Mouse (Mus musculus) heart, adult 2 months (tissue): ENCODE data around the gene Tlnrd1. TPM values are rescaled to one million over a fixed set of nuclear protein-coding genes. Genes with fewer than 3 reads are reported as not detected.

ENCODE experiments used
- DNase-seq, 2 experiments: peaks; one replicate each; pipeline ENCODE4 v3.0.0; 2021
- H3K27ac ChIP-seq: fragments of 200-600 bp; 2 replicates; pipeline ENCODE4 v1.8.1; 2022
- H3K27me3 ChIP-seq: fragments of 200-500 bp; 2 replicates; pipeline ENCODE4 v1.6.1; 2012; ENCODE audit warnings: mild to moderate bottlenecking, low read length, inconsistent platforms, mixed read lengths; ENCODE audit not compliant: control insufficient read depth, insufficient read depth
- H3K36me3 ChIP-seq: fragments of 200-500 bp; 2 replicates; pipeline ENCODE4 v1.6.1; 2012; ENCODE audit warnings: low read length, inconsistent platforms; ENCODE audit not compliant: control insufficient read depth, insufficient read depth
- H3K4me1 ChIP-seq: fragments of 200-500 bp; 2 replicates; pipeline ENCODE4 v1.6.1; 2011; ENCODE audit warnings: low read length; ENCODE audit not compliant: control insufficient read depth, insufficient read depth
- H3K4me3 ChIP-seq: fragments of 200-600 bp; 2 replicates; pipeline ENCODE4 v1.8.1; 2022
- H3K79me2 ChIP-seq: fragments of 200-500 bp; replicated peaks from 2 replicates; pipeline ENCODE4 v1.6.1; 2012; ENCODE audit warnings: mild to moderate bottlenecking, inconsistent platforms, low read length, moderate library complexity, mixed read lengths; ENCODE audit not compliant: control insufficient read depth, insufficient read depth
- H3K9ac ChIP-seq: fragments of 200-500 bp; 2 replicates; pipeline ENCODE4 v1.6.1; 2012; ENCODE audit warnings: low read depth, mild to moderate bottlenecking, control low read depth, inconsistent platforms, low read length, mixed read lengths
- CTCF ChIP-seq: fragments of 200-600 bp; IDR thresholded peaks from 2 replicates; pipeline ENCODE4 v1.8.1; 2022; ENCODE audit warnings: antibody characterized with exemption, mild to moderate bottlenecking, moderate library complexity
- EP300 ChIP-seq: fragments of 200-500 bp; IDR thresholded peaks from 2 replicates; pipeline ENCODE4 v1.6.1; 2011; ENCODE audit warnings: low read depth, low read length, control low read depth; ENCODE audit not compliant: insufficient read depth
- POLR2A ChIP-seq: fragments of 200-500 bp; IDR thresholded peaks from 2 replicates; pipeline ENCODE4 v1.6.1; 2011; ENCODE audit warnings: mild to moderate bottlenecking, low read depth, low read length, control low read depth; ENCODE audit not compliant: insufficient read depth
- WGBS: fragments of 180-500 bp; shearing (Covaris S2); methylation state at CpG from one replicate; pipeline ENCODE4 v1.1.7; 2018; 5-methylcytosine and 5-hydroxymethylcytosine counted together
- intact Hi-C: fragments of 180-260 bp; cut with DNase I; formaldehyde crosslinking; loops from one replicate; pipeline ENCODE4 v1.15.1; 2025
- polyA plus RNA-seq: library from polyadenylated mRNA; depleted of rRNA; stranded (reverse); fragments of >200 nt; gene quantifications from 2 replicates; pipeline ENCODE4 v1.2.3, GENCODE M21; 2012; rRNA removed
- total RNA-seq, 2 experiments: library from RNA; stranded (reverse); gene quantifications; 2 replicates each; pipeline ENCODE4 v1.2.3; 2021

Tlnrd1 gene
- total and polyA plus RNA-seq, 3 experiments = 6.5 to 8.7 (median 7.2) TPM

GRCm38 (mm10) chr7:83842486-83843259, 41.4 kb downstream of the Tlnrd1 start:
- 25% methylated on average over 6 of the region's 6 CpGs for WGBS
- TF ChIP-seq POLR2A = no peak
- TF ChIP-seq EP300 = no peak
- TF ChIP-seq CTCF = no peak
- H3K4me1 ChIP-seq = peaks cover 5% of the 10 kb centered on the region
- H3K36me3 ChIP-seq = peaks cover 7% of the 10 kb centered on the region
- H3K79me2 ChIP-seq = no peaks in the 10 kb centered on the region
- H3K4me3 ChIP-seq = no peak overlapping the region
- no peak overlapping the region for H3K27ac ChIP-seq
- DNase-seq = peak in 1 of 2 experiments; percentile 7
- no peaks in the 10 kb centered on the region for H3K27me3 ChIP-seq
- H3K9ac ChIP-seq = no peak overlapping the region
- intact Hi-C loops = loop anchor here (5.0 kb wide), 1 partner anchor 40 kb away; the partner anchor contains the start of genes Mesd and Tlnrd1

- TF ChIP-seq CTCF = no peak
- Histone ChIP-seq H3K9ac (no peak overlapping the region), H3K27me3 (no peaks in the 10 kb centered on the region), H3K27ac (no peak overlapping the region), H3K4me1 (peaks cover 5% of the 10 kb centered on the region), H3K4me3 (no peak overlapping the region), H3K36me3 (peaks cover 7% of the 10 kb centered on the region), H3K79me2 (no peaks in the 10 kb centered on the region)
- intact Hi-C loops = loop anchor here (5.0 kb wide), 1 partner anchor 42 kb away; the partner anchor contains the start of genes Mesd and Tlnrd1
- 91% methylated on average over 2 of the region's 2 CpGs for WGBS
- no peak for DNase-seq
Observed at GRCm38 (mm10) chr7:83840076-83840475, 44.0 kb downstream of the Tlnrd1 start.

DNA sequence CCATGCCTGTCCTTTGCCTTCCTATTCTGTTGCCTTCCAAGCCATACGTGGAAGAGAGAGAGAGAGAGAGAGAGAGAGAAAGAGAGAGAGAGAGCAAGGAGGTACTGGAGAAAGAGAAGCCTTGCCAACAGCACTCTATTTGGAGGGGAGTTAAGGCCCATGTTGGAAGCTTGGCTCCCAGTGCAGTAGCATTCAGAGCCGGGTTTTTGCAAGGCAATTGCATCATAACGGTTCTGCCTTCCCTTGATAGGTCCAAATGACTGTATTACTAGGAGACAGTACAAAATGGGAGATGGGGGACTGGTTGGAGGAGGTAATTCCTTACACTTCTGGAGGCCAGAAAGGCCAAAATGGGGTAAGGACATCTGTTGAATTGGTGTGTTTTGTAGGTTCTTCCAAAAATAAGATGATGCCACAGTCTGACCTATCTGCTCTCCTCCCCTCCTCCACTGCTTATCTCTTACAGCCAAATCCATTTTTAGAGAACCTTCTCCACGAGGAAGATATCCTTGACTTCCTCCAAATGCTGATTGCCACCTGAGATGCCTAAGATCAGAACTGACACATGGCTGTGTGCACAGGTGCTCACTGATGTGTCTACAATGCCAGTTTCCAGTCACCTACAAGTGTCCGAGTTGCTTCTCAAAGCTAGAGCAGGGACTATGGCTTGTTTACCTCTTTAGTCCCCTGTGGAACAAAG, 45.4 kb downstream of the Tlnrd1 start:
- no peak overlapping the region for H3K9ac ChIP-seq
- peaks cover 5% of the 10 kb centered on the region for H3K4me1 ChIP-seq
- peaks cover 7% of the 10 kb centered on the region for H3K36me3 ChIP-seq
- H3K27me3 ChIP-seq = no peaks in the 10 kb centered on the region
- H3K27ac ChIP-seq = no peak overlapping the region
- TF ChIP-seq EP300 (no peak), POLR2A (no peak), CTCF (no peak)
- DNase-seq = no peak
- no peaks in the 10 kb centered on the region for H3K79me2 ChIP-seq
- 70% methylated on average over 5 of the region's 5 CpGs for WGBS
- no peak overlapping the region for H3K4me3 ChIP-seq
- intact Hi-C loops = no loop called here

Other genes starting within 250 kb of the Tlnrd1 start
- gene Il16, start 138.6 kb downstream of the Tlnrd1 start, total RNA-seq = 1 to 10 TPM; 5.6 to 7.6 TPM
- gene Il16, start 138.6 kb downstream of the Tlnrd1 start, polyA plus RNA-seq = 6.1 and 8.0 TPM in 2 replicates
- not detected for gene Cfap161, start 89.4 kb downstream of the Tlnrd1 start, total RNA-seq
- 0.35 and 0.50 TPM in 2 replicates for gene Cfap161, start 89.4 kb downstream of the Tlnrd1 start, polyA plus RNA-seq
- gene Mesd, start 161 bp upstream of the Tlnrd1 start, total RNA-seq = 10 to 100 TPM; 51.5 to 52.0 TPM
- gene Mesd, start 161 bp upstream of the Tlnrd1 start, polyA plus RNA-seq = 11.4 and 19.4 TPM in 2 replicates
- under 1 TPM in 1 of 2 experiments, not detected in 1; 0.14 TPM for gene Cemip, start 202.2 kb upstream of the Tlnrd1 start, total RNA-seq
- 0.12 TPM in 1 of 2 replicates, not detected in the other for gene Cemip, start 202.2 kb upstream of the Tlnrd1 start, polyA plus RNA-seq